Mouse (Mus musculus) hindbrain, embryonic 14.5 days (tissue): ENCODE measurements around the gene 4930404N11Rik. TPM values are rescaled to one million over a fixed set of nuclear protein-coding genes. Genes with fewer than 3 reads are reported as not detected.

Source experiments
- ATAC-seq: fragments of 200-750 bp; cut with Nextera tagmentation; 2 replicates; pipeline ENCODE4 v1.8.0; 2017; ENCODE audit warnings: moderate number of reproducible peaks, mild to moderate bottlenecking, moderate TSS enrichment, moderate library complexity; ENCODE audit not compliant: low FRiP score
- DNase-seq: peaks from one replicate; pipeline ENCODE4 v3.0.0-alpha.2; 2015; ENCODE audit warnings: low spot score
- H3K27ac ChIP-seq: fragments of 300-500 bp; sonication (generic); 2 replicates; pipeline ENCODE4 v1.5.1; 2014; ENCODE audit warnings: mild to moderate bottlenecking, moderate library complexity
- H3K27me3 ChIP-seq: fragments of 300-500 bp; sonication (generic); 2 replicates; pipeline ENCODE4 v1.6.1; 2014; ENCODE audit warnings: mild to moderate bottlenecking, low read length, mixed read lengths; ENCODE audit not compliant: control insufficient read depth, insufficient read depth
- H3K36me3 ChIP-seq: fragments of 300-500 bp; sonication (generic); replicated peaks from 2 replicates; pipeline ENCODE4 v1.6.1; 2014; ENCODE audit not compliant: control insufficient read depth, insufficient read depth
- H3K4me1 ChIP-seq: fragments of 300-500 bp; sonication (generic); replicated peaks from 2 replicates; pipeline ENCODE4 v1.6.1; 2014; ENCODE audit warnings: antibody characterized with exemption, low read length, mixed read lengths; ENCODE audit not compliant: control insufficient read depth, insufficient read depth
- H3K4me2 ChIP-seq: fragments of 300-500 bp; sonication (generic); replicated peaks from 2 replicates; pipeline ENCODE4 v1.6.1; 2014; ENCODE audit warnings: mild to moderate bottlenecking, moderate library complexity
- H3K4me3 ChIP-seq: fragments of 300-500 bp; sonication (generic); replicated peaks from 2 replicates; pipeline ENCODE4 v1.5.1; 2014; ENCODE audit warnings: mild to moderate bottlenecking, low read length
- H3K9ac ChIP-seq: fragments of 300-500 bp; sonication (generic); 2 replicates; pipeline ENCODE4 v1.6.1; 2014
- H3K9me3 ChIP-seq: fragments of 300-500 bp; sonication (generic); 2 replicates; pipeline ENCODE4 v1.6.1; 2016; ENCODE audit warnings: low read length; ENCODE audit not compliant: control insufficient read depth
- WGBS: fragments of 180-500 bp; shearing (Covaris S2); extraction: QIAGEN DNeasy Blood & Tissue Kit; methylation state at CpG from one replicate; pipeline ENCODE4 v1.1.7; 2014; 5-methylcytosine and 5-hydroxymethylcytosine counted together
- polyA plus RNA-seq: library from polyadenylated mRNA; unstranded; fragments of >200 nt; fragmentation: Nextera tagmentation; extraction: Ambion mirVana; gene quantifications from 2 replicates; pipeline ENCODE4 v1.2.1, GENCODE M21; 2014

Gene 4930404N11Rik
- polyA plus RNA-seq, 1 experiment from 2014 or later = 0.59 TPM

- Histone ChIP-seq H3K4me3 (peak within 1 kb of the TSS; percentile 76), H3K27me3 (no peaks in the 10 kb centered on the region), H3K9me3 (no peaks in the 10 kb centered on the region), H3K36me3 (peaks cover 63% of the 10 kb centered on the region), H3K4me2 (peak within 1 kb of the TSS; percentile 83), H3K27ac (peak within 1 kb of the TSS; percentile 81), H3K9ac (peak within 1 kb of the TSS; percentile 77), H3K4me1 (peaks cover 20% of the 10 kb centered on the region)
- peak; percentile 94 for ATAC-seq
- peak; percentile 98 for DNase-seq
- WGBS = under 1% methylated on average over 68 of the region's 68 CpGs
Measured at GRCm38 (mm10) chr10:81320550-81321347, 44.9 kb downstream of the 4930404N11Rik start, which contains the start of gene Cactin. Cactin (plus strand) TSS chr10:81321103.

GRCm38 (mm10) chr10:81319741-81320549 lies 45.7 kb downstream of the 4930404N11Rik start:
- no peaks in the 10 kb centered on the region for H3K27me3 ChIP-seq
- peak overlapping the region; percentile 83 for H3K4me2 ChIP-seq
- under 1% methylated on average over 38 of the region's 38 CpGs for WGBS
- peak overlapping the region; percentile 48 for H3K9ac ChIP-seq
- ATAC-seq (peak; percentile 12; the same call in 1 of the 2 replicates), DNase-seq (peak; percentile 92)
- no peaks in the 10 kb centered on the region for H3K9me3 ChIP-seq
- H3K4me3 ChIP-seq = peak overlapping the region; percentile 76
- peaks cover 20% of the 10 kb centered on the region for H3K4me1 ChIP-seq
- peak overlapping the region; percentile 81 for H3K27ac ChIP-seq
- H3K36me3 ChIP-seq = peaks cover 63% of the 10 kb centered on the region

- Histone ChIP-seq H3K4me1 (peaks cover 20% of the 10 kb centered on the region), H3K9ac (peak overlapping the region; percentile 48), H3K9me3 (no peaks in the 10 kb centered on the region), H3K27ac (peak overlapping the region; percentile 81), H3K36me3 (peaks cover 62% of the 10 kb centered on the region), H3K27me3 (no peaks in the 10 kb centered on the region), H3K4me2 (peak overlapping the region; percentile 83), H3K4me3 (peak overlapping the region; percentile 76; the same call in 1 of the 2 replicates)
- ATAC-seq (no peak), DNase-seq (no peak)
- WGBS = 33% methylated on average over 8 of the region's 8 CpGs
Measured at GRCm38 (mm10) chr10:81319330-81319699, 46.3 kb downstream of the 4930404N11Rik start.

GRCm38 (mm10) chr10:81318589-81319329 lies 46.9 kb downstream of the 4930404N11Rik start:
- H3K9me3 ChIP-seq = no peaks in the 10 kb centered on the region
- H3K27ac ChIP-seq = no peak overlapping the region
- H3K4me1 ChIP-seq = peaks cover 20% of the 10 kb centered on the region
- H3K9ac ChIP-seq = peak overlapping the region; percentile 48; the same call in 1 of the 2 replicates
- H3K4me3 ChIP-seq = no peak overlapping the region
- WGBS = 92% methylated on average over 13 of the region's 13 CpGs
- no peaks in the 10 kb centered on the region for H3K27me3 ChIP-seq
- DNase-seq = no peak
- H3K36me3 ChIP-seq = peaks cover 62% of the 10 kb centered on the region
- no peak for ATAC-seq
- no peak overlapping the region for H3K4me2 ChIP-seq

- peaks cover 20% of the 10 kb centered on the region for H3K4me1 ChIP-seq
- no peak overlapping the region for H3K4me3 ChIP-seq
- no peaks in the 10 kb centered on the region for H3K27me3 ChIP-seq
- H3K36me3 ChIP-seq = peaks cover 62% of the 10 kb centered on the region
- ATAC-seq (no peak), DNase-seq (no peak)
- H3K27ac ChIP-seq = no peak overlapping the region
- no peaks in the 10 kb centered on the region for H3K9me3 ChIP-seq
- H3K4me2 ChIP-seq = peak overlapping the region; percentile 28
- 14% methylated on average over 19 of the region's 20 CpGs for WGBS
- peak overlapping the region; percentile 13; the same call in 1 of the 2 replicates for H3K9ac ChIP-seq
Measured at GRCm38 (mm10) chr10:81317273-81317672, 48.3 kb downstream of the 4930404N11Rik start.

GRCm38 (mm10) chr10:81316338-81317060 lies 49.1 kb downstream of the 4930404N11Rik start:
- Histone ChIP-seq H3K4me2 (peak overlapping the region; percentile 28), H3K9ac (peak overlapping the region; percentile 13; the same call in 1 of the 2 replicates), H3K4me3 (no peak overlapping the region), H3K4me1 (peaks cover 12% of the 10 kb centered on the region), H3K36me3 (peaks cover 70% of the 10 kb centered on the region), H3K27me3 (no peaks in the 10 kb centered on the region), H3K27ac (no peak overlapping the region), H3K9me3 (no peaks in the 10 kb centered on the region)
- DNase-seq (no peak), ATAC-seq (no peak)
- 44% methylated on average over 16 of the region's 16 CpGs for WGBS

GRCm38 (mm10) chr10:81315587-81315986 lies 50.0 kb downstream of the 4930404N11Rik start:
- peaks cover 79% of the 10 kb centered on the region for H3K36me3 ChIP-seq
- no peak overlapping the region for H3K4me2 ChIP-seq
- H3K4me1 ChIP-seq = peaks cover 12% of the 10 kb centered on the region
- WGBS = 93% methylated on average over 16 of the region's 16 CpGs
- ATAC-seq (no peak), DNase-seq (no peak)
- H3K9ac ChIP-seq = no peak overlapping the region
- H3K27me3 ChIP-seq = no peaks in the 10 kb centered on the region
- H3K4me3 ChIP-seq = no peak overlapping the region
- H3K9me3 ChIP-seq = no peaks in the 10 kb centered on the region
- H3K27ac ChIP-seq = no peak overlapping the region

GRCm38 (mm10) chr10:81314201-81314600 lies 51.4 kb downstream of the 4930404N11Rik start:
- ATAC-seq (no peak), DNase-seq (no peak)
- Histone ChIP-seq H3K27me3 (no peaks in the 10 kb centered on the region), H3K9ac (no peak overlapping the region), H3K36me3 (peaks cover 93% of the 10 kb centered on the region), H3K4me1 (peaks cover 5% of the 10 kb centered on the region), H3K9me3 (no peaks in the 10 kb centered on the region), H3K4me2 (no peak overlapping the region), H3K27ac (no peak overlapping the region), H3K4me3 (no peak overlapping the region)
- WGBS = 82% methylated on average over 7 of the region's 7 CpGs
